Mouse (Mus musculus): ENCODE results near the gene Gm9999. TPM values are rescaled to one million over a fixed set of nuclear protein-coding genes. Genes with fewer than 3 reads are reported as not detected.

Gm9999 gene
- polyA plus RNA-seq, 2 experiments: not detected

DNA sequence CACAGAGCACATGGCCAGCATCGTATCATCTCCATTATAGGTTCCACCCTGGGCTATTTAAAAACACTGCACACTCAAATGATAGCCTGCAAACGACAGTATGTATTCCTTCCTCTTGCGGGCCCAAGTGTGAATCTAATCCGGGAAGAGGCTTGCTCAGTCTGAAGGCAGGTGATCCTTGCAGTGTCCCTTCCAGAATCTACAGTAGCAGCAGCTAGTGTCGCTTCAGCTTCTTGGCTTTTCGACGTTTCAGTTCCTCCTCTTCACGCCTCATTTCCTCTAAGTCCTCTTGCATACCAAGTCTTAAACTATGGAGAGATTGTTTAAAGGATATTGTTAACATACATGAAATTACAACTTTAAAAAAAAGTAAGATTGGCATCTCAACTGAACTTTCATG is 9.7 kb downstream of the Gm9999 start:
- H3K27ac ChIP-seq: no peak overlapping the region
- peaks cover 61% of the 10 kb centered on the region for H3K36me3 ChIP-seq (replicated peaks; ENCODE audit: control insufficient read depth, insufficient read depth, low read depth)
- H3K9ac ChIP-seq (replicated peaks): no peak overlapping the region
- no peak overlapping the region for H3K4me2 ChIP-seq (ENCODE audit: low read depth)
- ATAC-seq (ENCODE audit: insufficient read depth): no peak
- no peaks in the 10 kb centered on the region for H3K9me3 ChIP-seq (ENCODE audit: control insufficient read depth, low read length)
- WGBS (ENCODE audit: insufficient replicate concordance): 82% methylated on average over 8 of the region's 8 CpGs
- no peak for DNase-seq (ENCODE audit: low read depth in 3 of 3, low spot score in 3 of 3)
- TF ChIP-seq CTCF (IDR thresholded peaks at IDR 0.05; ENCODE audit: low read depth) (no peak), EP300 (IDR thresholded peaks at IDR 0.05; ENCODE audit: low read depth) (no peak)
- H3K27me3 ChIP-seq (ENCODE audit: control insufficient read depth, insufficient read depth, low read length): no peaks in the 10 kb centered on the region
- H3K4me3 ChIP-seq (ENCODE audit: insufficient read depth in 1 of 2, low read depth in 2 of 2, low read length in 2 of 2): no peak overlapping the region
- peaks cover 37 to 39% of the 10 kb centered on the region in 2 experiments for H3K4me1 ChIP-seq (replicated peaks; ENCODE audit: control insufficient read depth in 2 of 2, insufficient read depth in 2 of 2, low read length in 1 of 2)

DNA sequence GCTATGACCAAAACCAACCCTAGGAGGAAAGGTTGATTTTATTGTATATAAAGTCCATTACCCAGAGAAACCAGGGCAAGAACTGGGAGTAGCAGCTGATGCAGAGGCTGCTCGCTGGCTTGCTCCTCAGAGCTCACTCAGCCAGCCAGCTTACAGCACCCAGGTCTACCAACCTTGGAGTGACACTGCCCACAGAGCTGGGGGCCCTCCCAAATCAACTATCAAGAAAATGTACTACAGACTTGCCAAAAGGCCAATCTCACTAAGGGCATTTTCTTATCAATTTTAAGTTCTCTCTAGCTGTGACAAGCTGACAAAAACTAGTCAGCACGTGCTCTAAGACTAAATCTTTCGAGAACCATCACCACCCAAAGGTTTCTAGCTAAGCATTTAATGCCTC is 12.2 kb downstream of the Gm9999 start:
- Histone ChIP-seq H3K36me3 (replicated peaks; ENCODE audit: control insufficient read depth, insufficient read depth, low read depth) (peaks cover 69% of the 10 kb centered on the region), H3K4me2 (ENCODE audit: low read depth) (peak overlapping the region; percentile 11; the same call in 1 of the 2 replicates), H3K27ac (peak overlapping the region; percentile 14; the same call in 1 of the 2 replicates), H3K4me1 (replicated peaks; ENCODE audit: control insufficient read depth in 2 of 2, insufficient read depth in 2 of 2, low read length in 1 of 2) (peaks cover 43 to 47% of the 10 kb centered on the region in 2 experiments), H3K9ac (replicated peaks) (no peak overlapping the region), H3K9me3 (ENCODE audit: control insufficient read depth, low read length) (no peaks in the 10 kb centered on the region), H3K27me3 (ENCODE audit: control insufficient read depth, insufficient read depth, low read length) (no peaks in the 10 kb centered on the region), H3K4me3 (ENCODE audit: insufficient read depth in 1 of 2, low read depth in 2 of 2, low read length in 2 of 2) (no peak overlapping the region)
- TF ChIP-seq EP300 (IDR thresholded peaks at IDR 0.05; ENCODE audit: low read depth) (peak; percentile 52), CTCF (IDR thresholded peaks at IDR 0.05; ENCODE audit: low read depth) (no peak)
- 22% methylated on average over 3 of the region's 3 CpGs for WGBS (ENCODE audit: insufficient replicate concordance)
- DNase-seq (ENCODE audit: low read depth in 3 of 3, low spot score in 3 of 3): peak in 1 of 3 experiments; percentile 34
- ATAC-seq (ENCODE audit: insufficient read depth): peak; percentile 47

DNA sequence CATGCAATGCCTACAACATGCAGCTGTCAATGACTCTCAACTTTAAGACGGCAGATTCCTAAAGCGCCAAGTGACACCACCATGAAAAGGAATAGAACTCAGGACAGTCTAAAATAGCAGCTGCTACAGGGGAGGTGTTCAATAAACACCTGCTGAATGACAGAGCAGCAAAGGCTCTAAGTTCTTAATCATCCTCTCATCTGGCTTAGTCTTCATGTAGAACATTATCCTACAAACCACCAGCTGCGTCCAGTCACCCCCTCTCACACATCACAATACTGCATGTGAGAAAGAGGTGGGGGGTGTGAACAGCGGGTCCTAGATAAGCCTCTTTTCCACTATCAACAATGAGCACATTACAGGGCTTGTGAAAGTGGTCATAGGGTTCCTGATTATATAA is 13.6 kb downstream of the Gm9999 start:
- H3K4me2 ChIP-seq (ENCODE audit: low read depth): peak overlapping the region; percentile 45
- peaks cover 64% of the 10 kb centered on the region for H3K36me3 ChIP-seq (replicated peaks; ENCODE audit: control insufficient read depth, insufficient read depth, low read depth)
- H3K9ac ChIP-seq (replicated peaks): peak overlapping the region; percentile 48
- ATAC-seq (ENCODE audit: insufficient read depth): peak; percentile 91
- peak; percentile 57 to 59 (median 58) for DNase-seq (ENCODE audit: low read depth in 3 of 3, low spot score in 3 of 3)
- H3K27me3 ChIP-seq (ENCODE audit: control insufficient read depth, insufficient read depth, low read length): no peaks in the 10 kb centered on the region
- TF ChIP-seq CTCF (IDR thresholded peaks at IDR 0.05; ENCODE audit: low read depth): no peak
- peak; percentile 95 for TF ChIP-seq EP300 (IDR thresholded peaks at IDR 0.05; ENCODE audit: low read depth)
- no peak overlapping the region for H3K4me3 ChIP-seq (ENCODE audit: insufficient read depth in 1 of 2, low read depth in 2 of 2, low read length in 2 of 2)
- H3K4me1 ChIP-seq (replicated peaks; ENCODE audit: control insufficient read depth in 2 of 2, insufficient read depth in 2 of 2, low read length in 1 of 2): peaks cover 49 to 57% of the 10 kb centered on the region in 2 experiments
- H3K9me3 ChIP-seq (ENCODE audit: control insufficient read depth, low read length): no peaks in the 10 kb centered on the region
- 45% methylated on average over 4 of the region's 4 CpGs for whole genome bisulfite sequencing (ENCODE audit: insufficient replicate concordance)
- H3K27ac ChIP-seq: peak overlapping the region; percentile 73

DNA sequence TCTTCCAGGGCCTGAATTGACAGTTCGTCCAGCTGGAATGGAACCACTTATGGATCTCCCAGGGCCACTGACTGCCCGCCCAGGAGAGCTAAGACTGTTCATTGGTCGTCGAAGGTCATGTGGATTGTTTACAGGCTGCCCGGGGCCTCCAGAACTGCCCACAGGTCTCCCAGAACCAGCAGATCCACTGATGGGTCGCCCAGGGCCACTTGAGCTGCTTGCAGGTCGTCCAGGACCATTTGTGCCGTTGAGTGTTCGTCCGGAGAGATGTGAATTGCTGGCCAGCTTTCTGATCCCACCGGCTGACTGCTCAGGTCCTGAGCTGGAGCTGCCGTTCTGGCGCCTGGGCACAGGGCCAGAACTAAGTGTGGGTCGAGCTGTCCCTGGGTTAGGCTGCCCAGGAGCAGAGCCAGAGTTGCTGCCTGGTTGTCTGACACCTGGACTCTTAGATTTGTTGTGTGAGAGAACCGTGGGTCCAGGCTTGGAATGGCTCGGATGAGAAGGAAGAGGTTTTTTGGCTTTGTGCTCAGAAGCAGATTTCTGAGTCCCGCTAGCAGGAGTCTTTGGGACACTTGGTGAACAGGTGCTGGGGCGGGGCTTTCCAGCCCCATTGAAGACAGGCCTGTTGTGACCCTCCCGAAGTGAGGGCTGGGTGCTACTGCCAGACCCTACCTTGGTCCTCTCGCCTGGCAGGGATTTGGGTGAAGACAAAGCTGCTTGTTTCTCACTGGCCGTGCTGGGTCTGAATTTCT is 14.4 kb downstream of the Gm9999 start:
- H3K36me3 ChIP-seq (replicated peaks; ENCODE audit: control insufficient read depth, insufficient read depth, low read depth): peaks cover 58% of the 10 kb centered on the region
- 76% methylated on average over 21 of the region's 21 CpGs for WGBS (ENCODE audit: insufficient replicate concordance)
- no peak overlapping the region for H3K4me3 ChIP-seq (ENCODE audit: insufficient read depth in 1 of 2, low read depth in 2 of 2, low read length in 2 of 2)
- H3K4me2 ChIP-seq (ENCODE audit: low read depth): peak overlapping the region; percentile 45; the same call in 1 of the 2 replicates
- no peaks in the 10 kb centered on the region for H3K9me3 ChIP-seq (ENCODE audit: control insufficient read depth, low read length)
- peak overlapping the region; percentile 16; the same call in 1 of the 2 replicates for H3K9ac ChIP-seq (replicated peaks)
- TF ChIP-seq EP300 (IDR thresholded peaks at IDR 0.05; ENCODE audit: low read depth) (no peak), CTCF (IDR thresholded peaks at IDR 0.05; ENCODE audit: low read depth) (no peak)
- peak overlapping the region; percentile 73; the same call in 1 of the 2 replicates for H3K27ac ChIP-seq
- no peak for DNase-seq (ENCODE audit: low read depth in 3 of 3, low spot score in 3 of 3)
- peaks cover 49 to 59% of the 10 kb centered on the region in 2 experiments for H3K4me1 ChIP-seq (replicated peaks; ENCODE audit: control insufficient read depth in 2 of 2, insufficient read depth in 2 of 2, low read length in 1 of 2)
- ATAC-seq (ENCODE audit: insufficient read depth): no peak
- no peaks in the 10 kb centered on the region for H3K27me3 ChIP-seq (ENCODE audit: control insufficient read depth, insufficient read depth, low read length)

DNA sequence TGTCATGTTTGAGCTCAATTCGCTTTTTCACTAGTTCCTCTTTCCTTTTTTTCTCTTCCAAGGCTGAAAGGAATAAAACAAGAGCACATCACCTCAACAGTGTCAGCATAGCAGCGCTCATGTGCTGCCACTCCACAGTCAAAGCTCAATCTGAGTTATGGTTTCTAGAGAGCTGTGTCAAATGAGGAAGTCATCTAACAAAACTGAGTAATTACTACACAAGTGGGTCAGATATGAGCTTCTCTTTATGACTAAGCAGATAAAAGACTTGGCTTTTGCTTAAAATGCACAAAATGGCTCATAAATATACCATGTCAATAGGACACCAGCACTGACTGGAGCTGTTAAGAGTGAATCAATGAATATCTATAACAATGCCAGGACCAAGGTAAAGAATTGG is 15.6 kb downstream of the Gm9999 start:
- no peaks in the 10 kb centered on the region for H3K9me3 ChIP-seq (ENCODE audit: control insufficient read depth, low read length)
- peaks cover 49 to 61% of the 10 kb centered on the region in 2 experiments for H3K4me1 ChIP-seq (replicated peaks; ENCODE audit: control insufficient read depth in 2 of 2, insufficient read depth in 2 of 2, low read length in 1 of 2)
- DNase-seq (ENCODE audit: low read depth in 3 of 3, low spot score in 3 of 3): no peak
- TF ChIP-seq EP300 (IDR thresholded peaks at IDR 0.05; ENCODE audit: low read depth) (no peak), CTCF (IDR thresholded peaks at IDR 0.05; ENCODE audit: low read depth) (no peak)
- H3K4me2 ChIP-seq (ENCODE audit: low read depth): no peak overlapping the region
- peak overlapping the region; percentile 18; the same call in 1 of the 2 replicates for H3K27ac ChIP-seq
- WGBS (ENCODE audit: insufficient replicate concordance): 71% methylated on average over 2 of the region's 2 CpGs
- H3K9ac ChIP-seq (replicated peaks): no peak overlapping the region
- H3K4me3 ChIP-seq (ENCODE audit: insufficient read depth in 1 of 2, low read depth in 2 of 2, low read length in 2 of 2): no peak overlapping the region
- peaks cover 48% of the 10 kb centered on the region for H3K36me3 ChIP-seq (replicated peaks; ENCODE audit: control insufficient read depth, insufficient read depth, low read depth)
- no peaks in the 10 kb centered on the region for H3K27me3 ChIP-seq (ENCODE audit: control insufficient read depth, insufficient read depth, low read length)
- no peak for ATAC-seq (ENCODE audit: insufficient read depth)

Measured in liver, embryonic 14.5 days (tissue).